Mouse (Mus musculus) testis, adult 2 months (tissue): ENCODE measurements around the gene Slc2a8.

Experiments used
- CTCF ChIP-seq: fragments of 200-500 bp; IDR thresholded peaks from 2 replicates; pipeline ENCODE4 v1.5.1; 2012; ENCODE audit warnings: low read depth, mild to moderate bottlenecking, inconsistent platforms, low read length, moderate library complexity; ENCODE audit not compliant: control insufficient read depth, insufficient read depth, insufficient replicate concordance
- POLR2A ChIP-seq: fragments of 200-500 bp; IDR thresholded peaks from 2 replicates; pipeline ENCODE4 v1.6.1; 2012; ENCODE audit warnings: low read depth, mild to moderate bottlenecking, inconsistent platforms, low read length, moderate library complexity; ENCODE audit not compliant: control insufficient read depth

- TF ChIP-seq POLR2A (no peak), CTCF (0 out of 2 replicates have a peak, but pooled peaks have one; percentile 9)
Measured at GRCm38 (mm10) chr2:32939418-32939817, 42.5 kb downstream of the Slc2a8 start.
